Mouse (Mus musculus) liver, embryonic 16.5 days (tissue): ENCODE measurements around the gene Trappc6a. TPM values are rescaled to one million over a fixed set of nuclear protein-coding genes. Genes with fewer than 3 reads are reported as not detected.

Experiments used
- ATAC-seq: fragments of 200-750 bp; cut with Nextera tagmentation; 2 replicates; pipeline ENCODE4 v1.8.0; 2017; ENCODE audit warnings: low read depth, mild to moderate bottlenecking, moderate number of reproducible peaks, moderate library complexity
- H3K27ac ChIP-seq: fragments of 300-500 bp; sonication (generic); 2 replicates; pipeline ENCODE4 v1.5.1; 2014; ENCODE audit warnings: mild to moderate bottlenecking, low read length
- H3K27me3 ChIP-seq: fragments of 300-500 bp; sonication (generic); 2 replicates; pipeline ENCODE4 v1.6.1; 2014; ENCODE audit warnings: low read depth, low read length, mixed read lengths; ENCODE audit not compliant: control insufficient read depth, insufficient read depth
- H3K36me3 ChIP-seq: fragments of 300-500 bp; sonication (generic); 2 replicates; pipeline ENCODE4 v1.6.1; 2014; ENCODE audit warnings: mild to moderate bottlenecking; ENCODE audit not compliant: control insufficient read depth, insufficient read depth
- H3K4me1 ChIP-seq: fragments of 300-500 bp; sonication (generic); 2 replicates; pipeline ENCODE4 v1.6.1; 2014; ENCODE audit warnings: low read depth, low read length, mixed read lengths; ENCODE audit not compliant: control insufficient read depth
- H3K4me2 ChIP-seq: fragments of 300-500 bp; sonication (generic); 2 replicates; pipeline ENCODE4 v1.6.1; 2014; ENCODE audit warnings: low read depth, low read length, mixed read lengths
- H3K4me3 ChIP-seq: fragments of 300-500 bp; sonication (generic); 2 replicates; pipeline ENCODE4 v1.5.1; 2014; ENCODE audit warnings: low read depth, mild to moderate bottlenecking, low read length
- H3K9ac ChIP-seq: fragments of 300-500 bp; sonication (generic); 2 replicates; pipeline ENCODE4 v1.6.1; 2014; ENCODE audit warnings: low read depth, low read length
- H3K9me3 ChIP-seq: fragments of 300-500 bp; sonication (generic); replicated peaks from 2 replicates; pipeline ENCODE4 v1.6.1; 2016; ENCODE audit warnings: low read length; ENCODE audit not compliant: control insufficient read depth
- WGBS: fragments of 180-500 bp; shearing (Covaris S2); extraction: QIAGEN DNeasy Blood & Tissue Kit; methylation state at CpG from one replicate; pipeline ENCODE4 v1.1.7; 2014; ENCODE audit not compliant: insufficient replicate concordance; 5-methylcytosine and 5-hydroxymethylcytosine counted together
- polyA plus RNA-seq: library from polyadenylated mRNA; unstranded; fragments of >200 nt; fragmentation: Nextera tagmentation; extraction: Ambion mirVana; gene quantifications from 2 replicates; pipeline ENCODE4 v1.2.1, GENCODE M21; 2015

Trappc6a gene
- polyA plus RNA-seq, 1 experiment from 2014 or later = 37.2 TPM

DNA sequence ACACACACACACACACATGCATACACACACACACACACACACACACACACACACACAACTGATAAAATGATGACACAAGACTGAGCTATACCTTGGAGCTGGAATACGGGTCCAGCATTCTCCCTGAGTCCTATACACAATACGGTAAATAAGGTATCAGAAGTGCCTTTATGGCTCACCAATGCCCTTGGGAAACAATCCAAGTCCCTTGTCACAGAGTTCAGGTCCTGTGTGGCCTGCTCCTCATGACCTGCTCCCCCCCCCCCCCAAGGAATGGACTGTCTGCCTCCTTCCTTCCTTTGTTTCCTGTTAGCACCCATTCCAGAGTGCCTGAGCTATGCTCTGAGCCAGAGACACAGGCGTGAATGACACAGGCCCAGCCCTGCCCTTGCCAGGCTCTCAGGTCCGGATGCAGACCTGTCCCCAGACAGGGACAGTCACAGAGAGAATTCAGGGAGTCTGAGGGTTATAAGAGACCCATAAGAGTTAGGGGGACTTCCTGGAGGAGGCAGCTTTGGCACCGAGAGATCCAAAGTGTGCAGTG is 41.5 kb upstream of the Trappc6a start:
- no peaks in the 10 kb centered on the region for H3K9me3 ChIP-seq
- 0 out of 2 replicates have a peak, but pooled peaks have one; percentile 32 for ATAC-seq
- WGBS = 51% methylated on average over 5 of the region's 5 CpGs
- H3K27ac ChIP-seq = no peak overlapping the region
- H3K4me2 ChIP-seq = no peak overlapping the region
- no peak overlapping the region for H3K9ac ChIP-seq
- H3K36me3 ChIP-seq = no peaks in the 10 kb centered on the region
- H3K27me3 ChIP-seq = peaks cover 7% of the 10 kb centered on the region
- H3K4me3 ChIP-seq = no peak overlapping the region
- H3K4me1 ChIP-seq = no peaks in the 10 kb centered on the region; the same call in 1 of the 2 replicates

DNA sequence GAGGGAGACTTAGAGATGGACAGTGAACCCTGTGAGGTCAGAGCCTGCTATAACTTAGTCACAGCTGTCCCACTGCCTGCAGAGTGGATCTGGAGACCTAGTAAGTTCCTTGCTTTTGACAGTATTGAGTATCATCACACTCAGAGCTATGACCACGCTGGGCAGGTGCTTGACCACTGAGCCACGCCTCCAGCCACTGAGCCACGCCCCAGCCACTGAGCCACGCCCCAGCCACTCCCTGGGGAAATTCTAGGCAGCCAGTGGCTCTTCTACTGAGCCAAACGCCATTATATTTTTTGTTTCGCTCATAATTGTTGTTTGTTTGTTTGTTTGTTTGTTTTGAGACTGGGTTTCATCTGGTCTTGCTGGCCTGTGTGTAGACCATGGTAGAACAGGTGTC is 40.6 kb upstream of the Trappc6a start:
- WGBS = 28% methylated on average over 6 of the region's 6 CpGs
- no peaks in the 10 kb centered on the region for H3K4me1 ChIP-seq
- no peak overlapping the region for H3K27ac ChIP-seq
- ATAC-seq = no peak
- no peak overlapping the region for H3K9ac ChIP-seq
- H3K4me2 ChIP-seq = no peak overlapping the region
- H3K36me3 ChIP-seq = no peaks in the 10 kb centered on the region
- peaks cover 13% of the 10 kb centered on the region for H3K27me3 ChIP-seq
- H3K4me3 ChIP-seq = no peak overlapping the region
- no peaks in the 10 kb centered on the region for H3K9me3 ChIP-seq

DNA sequence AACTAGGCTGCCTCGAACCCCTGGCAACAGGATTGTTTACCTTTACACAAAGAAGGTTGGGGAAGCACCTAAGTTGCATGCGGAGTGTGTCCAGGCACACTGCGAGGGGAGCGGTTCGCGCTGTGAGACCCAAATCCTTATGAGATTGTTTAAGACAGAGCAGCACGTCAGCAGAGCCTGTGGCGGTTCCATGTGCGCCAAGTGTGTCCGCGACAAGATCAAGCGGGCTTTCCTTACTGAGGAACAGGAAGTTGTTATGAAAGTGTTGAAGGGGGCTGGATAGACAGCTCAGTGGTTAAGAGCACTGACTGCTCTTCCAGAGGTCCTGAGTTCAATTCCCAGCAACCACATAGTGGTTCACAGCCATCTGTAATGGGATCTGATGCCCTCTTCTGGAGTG is 39.9 kb upstream of the Trappc6a start:
- no peak for ATAC-seq
- H3K9me3 ChIP-seq = no peaks in the 10 kb centered on the region
- H3K9ac ChIP-seq = no peak overlapping the region
- peaks cover 3% of the 10 kb centered on the region; the same call in 1 of the 2 replicates for H3K4me1 ChIP-seq
- H3K4me2 ChIP-seq = no peak overlapping the region
- no peaks in the 10 kb centered on the region for H3K36me3 ChIP-seq
- WGBS = 48% methylated on average over 12 of the region's 12 CpGs
- peaks cover 19% of the 10 kb centered on the region for H3K27me3 ChIP-seq
- H3K27ac ChIP-seq = no peak overlapping the region
- H3K4me3 ChIP-seq = no peak overlapping the region

DNA sequence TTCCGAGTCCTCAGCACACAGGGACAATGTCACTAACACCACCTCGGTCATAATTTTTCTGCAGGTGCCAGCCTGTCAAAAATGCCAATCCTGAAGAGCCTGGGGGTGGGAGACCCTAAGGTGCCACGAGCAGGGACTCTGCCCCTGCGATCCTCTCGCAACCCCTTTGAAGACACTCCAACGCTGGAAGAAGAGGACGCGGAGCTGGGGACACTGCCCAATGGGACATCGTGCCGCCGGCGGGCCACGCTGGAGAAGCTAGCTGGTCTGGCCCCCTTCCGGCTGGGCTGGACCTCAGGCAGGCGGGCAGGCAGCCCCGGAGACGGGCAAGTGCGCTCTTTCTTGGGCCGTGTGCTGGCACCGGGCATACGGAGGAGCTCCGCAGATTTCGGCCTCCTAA is 38.8 kb upstream of the Trappc6a start:
- Histone ChIP-seq H3K9me3 (no peaks in the 10 kb centered on the region), H3K4me1 (peaks cover 3% of the 10 kb centered on the region; the same call in 1 of the 2 replicates), H3K9ac (no peak overlapping the region), H3K36me3 (no peaks in the 10 kb centered on the region), H3K4me3 (no peak overlapping the region), H3K4me2 (no peak overlapping the region), H3K27ac (no peak overlapping the region), H3K27me3 (peaks cover 28% of the 10 kb centered on the region)
- no peak for ATAC-seq
- WGBS = 69% methylated on average over 23 of the region's 23 CpGs

DNA sequence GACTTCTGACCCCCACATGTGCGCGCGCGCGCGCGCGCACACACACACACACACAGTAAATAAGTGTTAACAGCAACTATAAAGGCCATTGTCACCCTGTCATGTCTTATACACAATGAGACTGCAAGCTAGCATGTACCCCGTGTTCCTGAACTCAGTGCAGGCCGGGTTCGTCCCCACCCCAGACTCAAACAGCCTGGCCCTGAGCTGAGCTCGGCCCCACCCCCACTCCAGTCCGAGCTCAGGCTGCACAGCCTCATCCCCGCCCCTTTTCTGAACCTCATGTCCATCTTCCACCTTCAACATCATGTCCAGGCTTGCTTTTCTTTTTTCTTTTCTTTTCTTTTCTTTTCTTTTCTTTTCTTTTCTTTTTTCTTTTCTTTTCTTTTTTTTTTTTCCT is 37.9 kb upstream of the Trappc6a start:
- WGBS = 47% methylated on average over 14 of the region's 14 CpGs
- Histone ChIP-seq H3K9me3 (no peaks in the 10 kb centered on the region), H3K4me3 (no peak overlapping the region), H3K4me2 (no peak overlapping the region), H3K27ac (no peak overlapping the region), H3K9ac (no peak overlapping the region), H3K4me1 (peaks cover 3% of the 10 kb centered on the region; the same call in 1 of the 2 replicates), H3K27me3 (peaks cover 32% of the 10 kb centered on the region), H3K36me3 (no peaks in the 10 kb centered on the region)
- no peak for ATAC-seq

DNA sequence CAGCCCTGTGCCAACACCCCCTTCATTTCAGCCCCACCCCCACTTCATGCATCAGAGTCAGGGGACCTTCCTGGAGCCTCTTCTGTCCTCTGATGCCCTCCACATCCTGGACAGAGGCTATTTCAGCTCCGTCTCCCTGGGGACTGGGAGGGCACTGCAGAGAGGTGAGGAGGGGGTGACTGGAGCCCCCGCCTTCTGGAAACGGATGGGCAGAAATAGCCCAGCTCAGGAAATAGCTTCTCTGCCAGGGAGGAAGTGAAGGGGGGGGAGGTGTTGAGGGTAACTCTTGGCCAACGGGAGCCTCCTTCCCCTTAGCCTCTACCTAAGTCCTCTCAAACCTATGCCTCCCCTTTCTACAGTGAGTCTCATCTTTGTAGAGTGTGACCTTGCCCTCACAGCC is 35.8 kb upstream of the Trappc6a start:
- WGBS = 15% methylated on average over 4 of the region's 4 CpGs
- Histone ChIP-seq H3K4me1 (peaks cover 3% of the 10 kb centered on the region; the same call in 1 of the 2 replicates), H3K4me2 (no peak overlapping the region), H3K9ac (no peak overlapping the region), H3K36me3 (no peaks in the 10 kb centered on the region), H3K4me3 (no peak overlapping the region), H3K27ac (no peak overlapping the region; the same call in 1 of the 2 replicates), H3K27me3 (peaks cover 33% of the 10 kb centered on the region), H3K9me3 (no peaks in the 10 kb centered on the region)
- peak; percentile 36; the same call in 1 of the 2 replicates for ATAC-seq

DNA sequence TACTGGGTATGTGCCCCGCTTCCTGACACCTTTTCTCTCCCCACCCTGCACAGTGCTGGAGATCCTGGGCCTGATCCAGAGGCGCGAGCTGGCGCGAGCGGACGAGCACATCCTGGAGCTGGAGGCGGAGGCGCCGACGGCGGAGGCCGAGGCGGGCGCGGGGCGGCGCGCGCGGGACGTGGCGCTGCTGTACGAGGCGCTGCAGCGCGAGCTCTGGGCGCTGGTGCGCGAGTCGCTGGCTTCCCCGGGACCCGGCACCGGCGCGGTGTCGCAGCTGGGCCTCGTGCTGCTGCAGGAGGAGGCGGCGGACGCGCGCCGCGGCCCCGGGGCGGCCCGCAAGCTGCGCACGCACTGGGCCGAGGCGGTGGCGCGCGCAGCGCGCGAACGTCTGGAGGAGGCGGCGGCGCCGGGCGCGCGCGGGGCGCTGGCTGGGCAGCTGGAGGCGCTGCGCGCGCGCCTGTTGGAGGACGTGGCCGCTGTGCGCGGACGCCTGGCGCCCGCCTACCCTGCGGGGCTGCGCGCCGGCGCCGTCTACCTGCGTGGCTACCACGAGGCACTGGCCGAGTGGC is 34.2 kb upstream of the Trappc6a start:
- WGBS = under 1% methylated on average over 63 of the region's 89 CpGs
- H3K27me3 ChIP-seq = peaks cover 35% of the 10 kb centered on the region
- no peaks in the 10 kb centered on the region for H3K36me3 ChIP-seq
- ATAC-seq = peak; percentile 52
- no peaks in the 10 kb centered on the region for H3K9me3 ChIP-seq
- H3K9ac ChIP-seq = peak overlapping the region; percentile 2; the same call in 1 of the 2 replicates
- H3K4me3 ChIP-seq = peak overlapping the region; percentile 50
- H3K4me1 ChIP-seq = peaks cover 3% of the 10 kb centered on the region; the same call in 1 of the 2 replicates
- peak overlapping the region; percentile 62 for H3K4me2 ChIP-seq
- H3K27ac ChIP-seq = no peak overlapping the region

DNA sequence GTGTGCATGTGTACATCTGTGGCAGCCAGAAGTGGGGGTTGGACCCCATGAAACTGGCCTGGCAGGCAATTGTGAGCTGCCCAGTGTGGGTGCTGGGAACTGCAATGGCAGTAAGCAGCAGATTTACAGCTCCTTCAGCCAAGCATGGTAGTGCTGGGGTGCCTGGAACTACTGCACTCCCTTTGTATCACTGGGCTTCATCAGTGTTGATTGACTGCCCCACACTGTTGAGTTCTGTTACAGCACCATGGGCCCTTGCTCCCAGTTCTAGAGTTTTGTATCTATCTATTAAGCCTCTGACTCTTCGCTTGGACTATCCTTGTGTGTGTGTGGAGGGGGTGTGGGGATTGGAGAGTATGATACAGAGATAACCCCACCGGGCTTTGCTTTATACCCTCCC is 31.1 kb upstream of the Trappc6a start:
- H3K9me3 ChIP-seq = no peaks in the 10 kb centered on the region
- H3K4me3 ChIP-seq = no peak overlapping the region
- H3K27ac ChIP-seq = no peak overlapping the region
- peaks cover 32% of the 10 kb centered on the region for H3K27me3 ChIP-seq
- no peak overlapping the region for H3K4me2 ChIP-seq
- ATAC-seq = no peak
- peaks cover 3% of the 10 kb centered on the region; the same call in 1 of the 2 replicates for H3K4me1 ChIP-seq
- H3K9ac ChIP-seq = no peak overlapping the region
- no peaks in the 10 kb centered on the region for H3K36me3 ChIP-seq
- 34% methylated on average over 2 of the region's 2 CpGs for WGBS

DNA sequence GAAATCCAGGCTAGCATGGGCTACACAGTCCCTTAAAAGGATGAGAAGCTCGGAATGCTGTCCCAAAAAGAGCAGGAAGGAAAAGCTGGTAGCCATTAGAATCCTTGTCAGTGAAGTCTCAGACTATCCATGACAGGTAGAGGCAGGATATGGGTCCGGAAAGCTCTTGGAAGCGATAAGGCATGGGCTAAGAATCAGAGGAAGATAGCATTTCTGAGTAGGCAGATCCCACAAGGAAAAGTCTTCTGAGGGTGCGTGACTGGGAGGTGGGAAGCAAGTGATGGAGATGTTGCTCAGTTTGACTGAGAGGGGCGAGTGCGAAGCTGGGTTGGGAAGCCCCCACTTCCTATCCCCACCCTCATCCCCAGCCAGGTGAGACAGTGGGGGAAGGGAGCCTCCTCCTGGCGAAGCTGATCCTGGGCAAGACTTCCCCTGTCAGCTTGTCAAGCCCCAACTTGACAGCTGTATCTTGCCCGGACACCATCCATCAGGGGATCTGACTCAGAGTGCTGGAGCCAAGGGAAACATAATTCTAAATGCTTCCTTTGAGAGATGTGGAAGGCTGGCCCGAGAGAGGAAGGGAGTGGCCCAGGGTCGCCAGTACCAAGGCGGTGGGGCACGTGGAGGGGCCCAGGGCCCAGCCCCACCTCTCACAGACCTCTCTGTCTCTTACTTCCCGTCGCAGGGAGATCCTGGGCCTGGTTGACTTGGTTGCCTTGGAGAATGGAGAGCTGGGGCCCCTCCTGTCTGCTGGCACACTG is 30.4 kb upstream of the Trappc6a start:
- 27% methylated on average over 14 of the region's 14 CpGs for WGBS
- Histone ChIP-seq H3K4me3 (no peak overlapping the region), H3K36me3 (no peaks in the 10 kb centered on the region), H3K4me1 (peaks cover 3% of the 10 kb centered on the region; the same call in 1 of the 2 replicates), H3K4me2 (no peak overlapping the region), H3K9ac (no peak overlapping the region), H3K9me3 (no peaks in the 10 kb centered on the region), H3K27ac (no peak overlapping the region), H3K27me3 (peaks cover 27% of the 10 kb centered on the region)
- ATAC-seq = no peak
